Mouse (Mus musculus): ENCODE results near the gene Trpc3. TPM values are rescaled to one million over a fixed set of nuclear protein-coding genes. Genes with fewer than 3 reads are reported as not detected.
"Not testable (repeated sequence)": the region's sequence is repeated elsewhere in the genome, so short reads cannot be mapped to it uniquely, and the experiment has no call there.

The Trpc3 gene
- polyA plus RNA-seq, 1 experiment from 2014 or later, result 0.46 TPM

DNA sequence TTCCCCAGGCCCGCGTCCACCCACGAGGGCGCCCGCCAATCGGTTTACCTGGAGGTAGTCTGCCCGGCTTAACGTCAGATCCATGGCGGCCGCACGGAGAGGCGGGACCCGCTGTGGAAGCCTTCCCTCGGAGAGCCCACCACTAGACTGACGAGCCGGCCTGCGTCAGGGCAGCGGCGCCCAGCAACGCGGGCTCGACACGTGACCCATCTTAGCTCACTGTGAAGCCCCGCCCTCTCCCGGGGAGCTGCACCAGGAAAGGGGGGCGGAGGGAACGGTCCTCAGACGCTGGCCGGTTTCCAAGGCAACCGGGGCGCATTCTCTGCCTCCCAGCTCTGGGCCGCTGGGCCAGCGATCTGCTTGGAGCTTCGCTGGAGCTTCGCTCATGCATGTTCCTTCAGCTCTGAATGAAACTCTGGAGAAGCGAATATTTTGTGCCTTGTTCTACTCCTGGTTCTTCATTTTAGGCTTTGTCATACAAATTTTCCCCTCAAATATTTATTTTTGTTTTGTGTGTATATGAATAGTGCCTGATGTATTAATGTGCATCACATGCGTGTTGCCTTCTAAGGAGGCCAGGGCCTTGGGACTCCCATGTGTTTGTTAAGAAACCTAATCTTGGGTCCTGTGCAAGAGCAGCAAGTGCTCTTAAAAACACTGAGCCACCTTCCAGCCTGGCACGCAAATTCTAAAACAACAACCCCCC is 76.6 kb downstream of the Trpc3 start, which contains the start of gene Bbs7:
TSS of gene Bbs7 (minus strand) at position 276 of the 706 bp plus-strand sequence.
- peak within 1 kb of the TSS; percentile 75 for H3K4me3 ChIP-seq (ENCODE audit: low read depth, low read length)
- H3K4me1 ChIP-seq (ENCODE audit: insufficient read depth), result peaks cover 5% of the 10 kb centered on the region; the same call in 1 of the 2 replicates
- DNase-seq (peak; percentile 94), ATAC-seq (peak; percentile 99)
- peak within 1 kb of the TSS; percentile 97 for H3K4me2 ChIP-seq (ENCODE audit: low read depth, low read length)
- no peaks in the 10 kb centered on the region for H3K27me3 ChIP-seq (ENCODE audit: insufficient read depth, low read length)
- peak within 1 kb of the TSS; percentile 78 for H3K9ac ChIP-seq (replicated peaks)
- H3K27ac ChIP-seq (ENCODE audit: low read depth), result no peak within 1 kb of the TSS
- no peaks in the 10 kb centered on the region for H3K9me3 ChIP-seq (ENCODE audit: low read length)
- WGBS (ENCODE audit: insufficient replicate concordance), result 6% methylated on average over 31 of the region's 38 CpGs
- TF ChIP-seq CTCF (IDR thresholded peaks at IDR 0.05; ENCODE audit: low read depth), result 0 out of 2 replicates have a peak, but pooled peaks have one; percentile 7
- TF ChIP-seq EP300 (IDR thresholded peaks at IDR 0.05; ENCODE audit: low read depth), result no peak
- no peaks in the 10 kb centered on the region for H3K36me3 ChIP-seq (replicated peaks; ENCODE audit: insufficient read depth, low read length)

- Histone ChIP-seq H3K9me3 (ENCODE audit: low read length) (no peaks in the 10 kb centered on the region), H3K4me1 (ENCODE audit: insufficient read depth) (peaks cover 5% of the 10 kb centered on the region; the same call in 1 of the 2 replicates), H3K9ac (replicated peaks) (peak overlapping the region; percentile 78), H3K4me3 (ENCODE audit: low read depth, low read length) (peak overlapping the region; percentile 75), H3K27me3 (ENCODE audit: insufficient read depth, low read length) (no peaks in the 10 kb centered on the region), H3K27ac (ENCODE audit: low read depth) (no peak overlapping the region), H3K36me3 (replicated peaks; ENCODE audit: insufficient read depth, low read length) (no peaks in the 10 kb centered on the region), H3K4me2 (ENCODE audit: low read depth, low read length) (peak overlapping the region; percentile 97)
- peak; percentile 21 for ATAC-seq
- 17% methylated on average over 6 of the region's 6 CpGs for WGBS (ENCODE audit: insufficient replicate concordance)
- no peak for DNase-seq
- TF ChIP-seq EP300 (IDR thresholded peaks at IDR 0.05; ENCODE audit: low read depth) (no peak), CTCF (IDR thresholded peaks at IDR 0.05; ENCODE audit: low read depth) (no peak)
Observed at GRCm38 (mm10) chr3:36612687-36613086, 77.3 kb downstream of the Trpc3 start.

DNA sequence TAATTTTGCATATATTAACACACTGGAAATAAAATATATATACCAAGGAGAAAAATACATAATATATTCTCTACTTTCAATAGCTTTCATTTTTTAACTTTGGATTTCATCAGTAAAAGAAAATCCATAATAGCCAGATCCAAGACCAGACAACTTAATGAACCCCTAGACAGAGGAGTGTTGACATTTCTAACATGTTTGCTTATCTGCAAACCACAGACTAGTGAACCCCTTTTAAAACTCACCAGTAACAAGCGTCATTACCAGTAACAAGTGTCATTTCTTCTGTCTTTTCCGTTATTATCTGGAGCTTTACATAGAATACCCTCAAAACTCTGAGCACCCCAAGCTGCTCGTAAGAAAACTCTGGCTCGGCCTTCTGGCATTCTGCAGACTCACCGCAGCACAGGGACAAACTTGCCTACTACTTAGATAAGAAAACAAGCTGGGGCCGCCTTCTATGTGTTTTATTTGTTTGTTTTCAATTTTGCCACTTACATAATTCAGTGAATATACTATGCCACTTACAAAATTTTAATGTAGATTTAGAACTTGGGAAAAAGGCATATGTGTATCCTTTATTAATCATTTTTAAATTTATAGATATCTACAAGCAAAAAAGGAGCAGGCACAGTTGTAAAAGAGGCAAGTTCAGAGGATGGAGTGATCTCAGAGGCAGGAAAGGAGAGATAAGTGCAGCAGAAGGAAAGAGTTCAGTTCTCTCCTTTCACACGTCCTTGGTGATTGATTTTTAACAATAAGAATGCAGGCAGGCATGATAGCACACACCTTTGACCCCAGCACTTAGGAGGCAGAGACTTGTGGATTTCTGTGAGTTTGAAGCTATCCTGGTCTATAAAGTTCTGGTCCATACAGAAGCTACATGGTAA is 83.8 kb downstream of the Trpc3 start:
- WGBS (ENCODE audit: insufficient replicate concordance), result 53% methylated on average over 7 of the region's 7 CpGs
- no peaks in the 10 kb centered on the region for H3K9me3 ChIP-seq (ENCODE audit: low read length)
- DNase-seq (peak; percentile 26), ATAC-seq (peak; percentile 88)
- no peak overlapping the region for H3K4me3 ChIP-seq (ENCODE audit: low read depth, low read length)
- no peak for TF ChIP-seq CTCF (IDR thresholded peaks at IDR 0.05; ENCODE audit: low read depth)
- peak; percentile 64; the same call in 1 of the 2 replicates for TF ChIP-seq EP300 (IDR thresholded peaks at IDR 0.05; ENCODE audit: low read depth)
- no peaks in the 10 kb centered on the region for H3K27me3 ChIP-seq (ENCODE audit: insufficient read depth, low read length)
- no peak overlapping the region for H3K9ac ChIP-seq (replicated peaks)
- H3K36me3 ChIP-seq (replicated peaks; ENCODE audit: insufficient read depth, low read length), result no peaks in the 10 kb centered on the region
- H3K4me2 ChIP-seq (ENCODE audit: low read depth, low read length), result peak overlapping the region; percentile 22; the same call in 1 of the 2 replicates
- no peaks in the 10 kb centered on the region for H3K4me1 ChIP-seq (ENCODE audit: insufficient read depth)
- H3K27ac ChIP-seq (ENCODE audit: low read depth), result peak overlapping the region; percentile 72

- DNase-seq; H3K36me3 ChIP-seq (replicated peaks; ENCODE audit: insufficient read depth, low read length); H3K27me3 ChIP-seq (ENCODE audit: insufficient read depth, low read length); H3K4me1 ChIP-seq (ENCODE audit: insufficient read depth); ATAC-seq; H3K4me2 ChIP-seq (ENCODE audit: low read depth, low read length); H3K27ac ChIP-seq (ENCODE audit: low read depth); H3K9ac ChIP-seq (replicated peaks); H3K4me3 ChIP-seq (ENCODE audit: low read depth, low read length); H3K9me3 ChIP-seq (ENCODE audit: low read length): not testable (repeated sequence)
- TF ChIP-seq CTCF (IDR thresholded peaks at IDR 0.05; ENCODE audit: low read depth), result peak; percentile 42
- WGBS (ENCODE audit: insufficient replicate concordance), result 79% methylated on average over 8 of the region's 9 CpGs
Observed at GRCm38 (mm10) chr3:36599773-36600172, 90.2 kb downstream of the Trpc3 start.

DNA sequence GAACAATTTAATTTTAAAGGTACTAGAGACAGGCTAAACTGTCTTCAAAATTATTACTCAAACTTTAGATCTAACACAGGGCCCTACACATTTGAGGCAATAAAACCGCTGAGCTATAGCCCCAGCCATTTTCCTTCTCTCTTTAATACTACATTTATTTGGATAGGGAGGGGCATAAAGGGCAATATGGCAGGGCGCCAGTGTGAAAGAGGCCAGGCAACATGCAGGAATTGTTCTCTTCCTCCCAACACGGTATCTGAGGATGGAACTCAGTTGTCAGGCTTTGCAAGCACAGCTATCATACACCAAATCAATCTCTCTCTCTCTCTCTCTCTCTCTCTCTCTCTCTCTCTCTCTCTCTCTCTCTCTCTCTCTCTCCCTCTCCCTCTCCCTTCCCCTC is 91.2 kb downstream of the Trpc3 start:
- TF ChIP-seq CTCF (IDR thresholded peaks at IDR 0.05; ENCODE audit: low read depth) (no peak), EP300 (IDR thresholded peaks at IDR 0.05; ENCODE audit: low read depth) (no peak)
- ATAC-seq (no peak), DNase-seq (no peak)
- Histone ChIP-seq H3K4me1 (ENCODE audit: insufficient read depth) (no peaks in the 10 kb centered on the region), H3K9ac (replicated peaks) (no peak overlapping the region), H3K4me2 (ENCODE audit: low read depth, low read length) (no peak overlapping the region), H3K4me3 (ENCODE audit: low read depth, low read length) (no peak overlapping the region), H3K9me3 (ENCODE audit: low read length) (no peaks in the 10 kb centered on the region), H3K36me3 (replicated peaks; ENCODE audit: insufficient read depth, low read length) (no peaks in the 10 kb centered on the region), H3K27ac (ENCODE audit: low read depth) (no peak overlapping the region), H3K27me3 (ENCODE audit: insufficient read depth, low read length) (no peaks in the 10 kb centered on the region)
- WGBS (ENCODE audit: insufficient replicate concordance), result 68% methylated on average over 3 of the region's 3 CpGs

- 2% methylated on average over 51 of the region's 60 CpGs for WGBS (ENCODE audit: insufficient replicate concordance)
- no peaks in the 10 kb centered on the region for H3K9me3 ChIP-seq (ENCODE audit: low read length)
- H3K4me3 ChIP-seq (ENCODE audit: low read depth, low read length), result peak within 1 kb of the TSS; percentile 99
- H3K4me1 ChIP-seq (ENCODE audit: insufficient read depth), result no peaks in the 10 kb centered on the region
- peak within 1 kb of the TSS; percentile 96 for H3K4me2 ChIP-seq (ENCODE audit: low read depth, low read length)
- peak; percentile 87 for TF ChIP-seq CTCF (IDR thresholded peaks at IDR 0.05; ENCODE audit: low read depth)
- TF ChIP-seq EP300 (IDR thresholded peaks at IDR 0.05; ENCODE audit: low read depth), result no peak
- peaks cover 36% of the 10 kb centered on the region for H3K36me3 ChIP-seq (replicated peaks; ENCODE audit: insufficient read depth, low read length)
- DNase-seq (peak; percentile 99), ATAC-seq (peak; percentile 98)
- H3K27me3 ChIP-seq (ENCODE audit: insufficient read depth, low read length), result no peaks in the 10 kb centered on the region
- H3K9ac ChIP-seq (replicated peaks), result peak within 1 kb of the TSS; percentile 95
- H3K27ac ChIP-seq (ENCODE audit: low read depth), result peak within 1 kb of the TSS; percentile 81
Observed at GRCm38 (mm10) chr3:36571827-36572378, 118.1 kb downstream of the Trpc3 start, which contains the start of gene Ccna2. Gene Ccna2 (minus strand): TSS chr3:36572150.

Data from liver, postnatal 0 days (tissue).